Comparison of ENCODE assay signal across 8 mouse cellular contexts in the genomic region with DNA sequence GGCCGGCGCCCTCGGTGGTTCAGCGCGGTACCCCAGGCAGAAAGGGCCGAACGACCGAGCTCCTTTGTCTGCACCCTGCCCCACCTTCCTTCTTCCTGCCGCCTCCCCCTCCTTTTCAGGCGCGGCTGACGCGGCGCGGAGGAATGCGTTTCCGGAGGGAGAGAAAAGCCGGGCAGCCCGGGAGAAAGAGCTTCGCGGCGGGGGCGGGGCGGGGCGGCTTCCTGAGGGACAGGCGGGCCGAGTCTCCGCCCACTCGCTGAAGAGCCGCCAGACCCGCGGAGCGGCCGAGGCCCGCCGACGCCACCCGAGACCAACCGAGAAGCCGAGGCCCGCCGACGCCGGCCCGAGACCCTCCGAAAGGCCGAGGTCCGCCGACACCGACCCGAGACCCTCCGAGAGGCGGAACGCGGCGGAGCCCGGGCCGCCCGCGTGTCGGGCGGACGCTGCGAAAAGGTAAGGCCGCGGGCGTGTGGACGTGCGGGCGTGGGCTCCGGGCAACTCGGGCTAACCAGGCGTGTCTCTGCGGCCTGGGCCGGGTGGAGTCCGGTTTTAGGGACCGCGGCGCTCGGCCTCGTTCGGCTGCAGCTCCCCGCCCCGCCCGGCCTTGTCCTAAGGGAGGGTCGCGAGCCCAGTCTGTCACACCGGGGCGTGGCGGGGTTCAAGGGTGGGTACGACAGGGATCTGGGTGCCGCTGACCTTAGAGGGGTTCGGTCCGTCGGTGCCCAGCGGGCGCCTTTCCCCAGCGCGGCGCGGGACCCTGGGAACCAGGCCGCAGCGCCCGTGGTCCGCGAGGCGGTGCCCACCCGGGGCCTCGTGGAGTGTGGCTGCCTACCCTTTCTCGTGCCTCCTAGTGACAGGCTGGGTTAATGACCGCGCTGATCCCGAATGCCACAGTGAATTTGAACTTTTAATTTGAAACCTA. TPM values are rescaled to one million over a fixed set of nuclear protein-coding genes. Genes with fewer than 3 reads are reported as not detected.
DNase-seq lines count a peak whose midpoint lies in the region; ATAC-seq lines count a peak whose summit lies in the region.

A gene (plus strand): TSS at position 148 of the 922 bp plus-strand sequence.

- H3K9me3 ChIP-seq in forebrain, embryonic 14.5 days (replicated peaks; ENCODE audit: control insufficient read depth, low read length): no peaks in the 10 kb centered on the region
- no peaks in the 10 kb centered on the region for H3K9me3 ChIP-seq in liver, embryonic 16.5 days (replicated peaks; ENCODE audit: control insufficient read depth, low read length)
- H3K9me3 ChIP-seq in neural tube, embryonic 13.5 days: no peaks in the 10 kb centered on the region

- peak; percentile 96 for ATAC-seq in forebrain, embryonic 14.5 days
- ATAC-seq in liver, embryonic 16.5 days (ENCODE audit: low read depth): peak; percentile 89
- ATAC-seq in neural tube, embryonic 13.5 days (ENCODE audit: low read depth): peak; percentile 96

- H3K4me2 ChIP-seq in forebrain, embryonic 14.5 days (ENCODE audit: low read length): peak within 1 kb of the TSS; percentile 81
- peak within 1 kb of the TSS; percentile 96 for H3K4me2 ChIP-seq in liver, embryonic 16.5 days (ENCODE audit: low read depth, low read length)
- peak within 1 kb of the TSS; percentile 81 for H3K4me2 ChIP-seq in neural tube, embryonic 13.5 days

- peak; percentile 94 for DNase-seq in ES-CJ7 (ENCODE audit: low read depth, low spot score)
- peak; percentile 89 for DNase-seq in cerebellum, adult 11 months
- peak; percentile 97 for DNase-seq in forebrain, embryonic 14.5 days (ENCODE audit: low spot score)
- peak; percentile 96 to 97 for DNase-seq in heart, postnatal 10 days
- peak; percentile 83 for DNase-seq in large intestine, adult 2 months (ENCODE audit: low read depth, low spot score)
- DNase-seq in telencephalon, adult 2 months (ENCODE audit: low read depth, low spot score): peak; percentile 80

- H3K4me1 ChIP-seq in forebrain, embryonic 14.5 days (ENCODE audit: control insufficient read depth, insufficient read depth, low read length): peaks cover 19% of the 10 kb centered on the region
- peaks cover 24% of the 10 kb centered on the region for H3K4me1 ChIP-seq in liver, embryonic 16.5 days (ENCODE audit: control insufficient read depth, low read depth, low read length)
- peaks cover 34% of the 10 kb centered on the region for H3K4me1 ChIP-seq in neural tube, embryonic 13.5 days (replicated peaks)

- H3K4me3 ChIP-seq in forebrain, embryonic 14.5 days (ENCODE audit: low read depth, low read length): peak within 1 kb of the TSS; percentile 85
- peak within 1 kb of the TSS; percentile 94 for H3K4me3 ChIP-seq in liver, embryonic 16.5 days (ENCODE audit: low read depth, low read length)
- H3K4me3 ChIP-seq in neural tube, embryonic 13.5 days: peak within 1 kb of the TSS; percentile 88

- no peaks in the 10 kb centered on the region for H3K36me3 ChIP-seq in forebrain, embryonic 14.5 days (ENCODE audit: control insufficient read depth, insufficient read depth, low read length)
- H3K36me3 ChIP-seq in liver, embryonic 16.5 days (ENCODE audit: control insufficient read depth, insufficient read depth): no peaks in the 10 kb centered on the region
- H3K36me3 ChIP-seq in neural tube, embryonic 13.5 days: no peaks in the 10 kb centered on the region

- H3K9ac ChIP-seq in forebrain, embryonic 14.5 days (ENCODE audit: low read length): peak within 1 kb of the TSS; percentile 98
- peak within 1 kb of the TSS; percentile 98 for H3K9ac ChIP-seq in liver, embryonic 16.5 days (ENCODE audit: low read depth, low read length)
- H3K9ac ChIP-seq in neural tube, embryonic 13.5 days: peak within 1 kb of the TSS; percentile 98

- WGBS in forebrain, embryonic 14.5 days: under 1% methylated on average over 96 of the region's 113 CpGs
- under 1% methylated on average over 112 of the region's 113 CpGs for WGBS in large intestine, adult 2 months
- WGBS in liver, embryonic 16.5 days (ENCODE audit: insufficient replicate concordance): under 1% methylated on average over 107 of the region's 113 CpGs
- under 1% methylated on average over 105 of the region's 113 CpGs for WGBS in neural tube, embryonic 13.5 days

- peak within 1 kb of the TSS; percentile 100 for H3K27ac ChIP-seq in forebrain, embryonic 14.5 days (ENCODE audit: low read depth, low read length)
- peak within 1 kb of the TSS; percentile 97 for H3K27ac ChIP-seq in liver, embryonic 16.5 days (ENCODE audit: low read length)
- H3K27ac ChIP-seq in neural tube, embryonic 13.5 days (replicated peaks): peak within 1 kb of the TSS; percentile 100

- intact Hi-C loops in heart, postnatal 10 days (cut with DNase I): loop anchor here (1.0 to 2.0 kb wide), 3 partner anchors 17 to 31 kb away; no protein-coding TSS in a partner anchor

- H3K27me3 ChIP-seq in forebrain, embryonic 14.5 days (replicated peaks; ENCODE audit: control insufficient read depth, insufficient read depth, low read length): no peaks in the 10 kb centered on the region
- H3K27me3 ChIP-seq in liver, embryonic 16.5 days (ENCODE audit: control insufficient read depth, insufficient read depth, low read depth, low read length): no peaks in the 10 kb centered on the region
- no peaks in the 10 kb centered on the region for H3K27me3 ChIP-seq in neural tube, embryonic 13.5 days

RNA-seq across cellular contexts. Expression of the gene that starts here (rescaled TPM):
- 95.1 and 105 TPM in 2 replicates for polyA plus RNA-seq in forebrain, embryonic 14.5 days (2014; fragmentation: Nextera tagmentation; extraction: Ambion mirVana)
- total RNA-seq in heart, postnatal 10 days (2021): 100 to 1,000 TPM; 605 to 612 TPM
- polyA plus RNA-seq in large intestine, adult 2 months (2012; rRNA removed): 44.3 and 47.2 TPM in 2 replicates
- polyA plus RNA-seq in liver, embryonic 16.5 days (2015; fragmentation: Nextera tagmentation; extraction: Ambion mirVana): 66.5 and 71.7 TPM in 2 replicates
- polyA plus RNA-seq in neural tube, embryonic 13.5 days (2015; fragmentation: Nextera tagmentation; extraction: Ambion mirVana): 126 and 134 TPM in 2 replicates

Comparison
In these comparisons a context has a peak if more than half of its experiments do, and no peak if none do; other contexts are left out.
1. Peak in every context shown above with its lines: DNase-seq, ATAC-seq, H3K4me3 ChIP-seq and H3K27ac ChIP-seq.